21 mouse cellular contexts compared by ENCODE assay signal in genomic region chr8:92740286-92740808, GRCm38 (mm10).
"Had no signal": no experiment of that assay in that cellular context is flagged by ENCODE, and none has a peak within 500 bp of the region (broad histone marks: within the 10 kb centered on the region; RNA-seq: fewer than 3 reads in every experiment).

No protein-coding gene starts in this region.

- DNase-seq: kidney, adult 2 months; kidney, postnatal 10 days; kidney, postnatal 36 days; layer of hippocampus, postnatal 36 days; left cerebral cortex, postnatal 4 days; liver, postnatal 0 days; lung, embryonic 14.5 days; retina, postnatal 1 day; right cerebral cortex, postnatal 25 days; spleen, adult 18-20 months; thymus, postnatal 25 days had no signal

- H3K4me3 ChIP-seq: left cerebral cortex, adult 2 months; limb, embryonic 12.5 days; limb, embryonic 15.5 days; midbrain, embryonic 12.5 days; neural tube, embryonic 12.5 days; stomach, embryonic 15.5 days had no signal

- H3K4me1 ChIP-seq: limb, embryonic 15.5 days; stomach, embryonic 15.5 days had no signal

- H3K27me3 ChIP-seq: limb, embryonic 15.5 days; neural tube, embryonic 12.5 days; stomach, embryonic 15.5 days had no signal

- ATAC-seq: liver, postnatal 0 days; lung, postnatal 0 days had no signal

- H3K36me3 ChIP-seq: limb, embryonic 12.5 days; limb, embryonic 15.5 days; midbrain, embryonic 12.5 days; neural tube, embryonic 12.5 days; stomach, embryonic 15.5 days had no signal

- H3K4me2 ChIP-seq: limb, embryonic 12.5 days; limb, embryonic 15.5 days; liver, embryonic 11.5 days; lung, embryonic 14.5 days; midbrain, embryonic 12.5 days; neural tube, embryonic 12.5 days; stomach, embryonic 15.5 days had no signal

- H3K9ac ChIP-seq: limb, embryonic 12.5 days; limb, embryonic 15.5 days; liver, embryonic 14.5 days; liver, postnatal 0 days; lung, embryonic 14.5 days; midbrain, embryonic 12.5 days; neural tube, embryonic 12.5 days; stomach, embryonic 15.5 days had no signal

- H3K9me3 ChIP-seq: limb, embryonic 12.5 days; limb, embryonic 15.5 days; midbrain, embryonic 12.5 days; neural tube, embryonic 12.5 days; stomach, embryonic 15.5 days had no signal

- H3K27ac ChIP-seq: left cerebral cortex, adult 2 months; limb, embryonic 12.5 days; limb, embryonic 15.5 days; liver, embryonic 14.5 days; macrophage; midbrain, embryonic 12.5 days; neural tube, embryonic 12.5 days; stomach, embryonic 15.5 days had no signal
